Mouse (Mus musculus): ENCODE measurements around the gene Fbxl14. TPM values are rescaled to one million over a fixed set of nuclear protein-coding genes. Genes with fewer than 3 reads are reported as not detected.
"Not testable (repeated sequence)": the region's sequence is repeated elsewhere in the genome, so short reads cannot be mapped to it uniquely, and the experiment has no call there.

Fbxl14 gene
- polyA plus RNA-seq, 1 experiment = 37.9 TPM

GRCm38 (mm10) chr6:119480706-119481331, 1.4 kb downstream of the Fbxl14 start:
- Histone ChIP-seq H3K9me3 (replicated peaks; ENCODE audit: control insufficient read depth, insufficient read depth, low read length, poor library complexity, severe bottlenecking) (no peaks in the 10 kb centered on the region), H3K9ac (ENCODE audit: low read depth, poor library complexity, severe bottlenecking) (peak overlapping the region; percentile 73), H3K36me3 (ENCODE audit: control insufficient read depth, insufficient read depth, low read length, poor library complexity, severe bottlenecking) (no peaks in the 10 kb centered on the region), H3K4me1 (ENCODE audit: control insufficient read depth, insufficient read depth, low read length) (no peaks in the 10 kb centered on the region), H3K4me3 (ENCODE audit: low read depth, low read length) (peak overlapping the region; percentile 82), H3K27me3 (ENCODE audit: control insufficient read depth, insufficient read depth, low read length, poor library complexity, severe bottlenecking) (no peaks in the 10 kb centered on the region), H3K27ac (ENCODE audit: insufficient read depth, low read length) (no peak overlapping the region)
- TF ChIP-seq POLR2A (IDR thresholded peaks at IDR 0.05; ENCODE audit: insufficient read depth, low read length) = no peak
- no peak for TF ChIP-seq EP300 (IDR thresholded peaks at IDR 0.05; ENCODE audit: insufficient read depth, low read depth, low read length)
- no peak for TF ChIP-seq CTCF (IDR thresholded peaks at IDR 0.05; ENCODE audit: low read depth, low read length)

DNA sequence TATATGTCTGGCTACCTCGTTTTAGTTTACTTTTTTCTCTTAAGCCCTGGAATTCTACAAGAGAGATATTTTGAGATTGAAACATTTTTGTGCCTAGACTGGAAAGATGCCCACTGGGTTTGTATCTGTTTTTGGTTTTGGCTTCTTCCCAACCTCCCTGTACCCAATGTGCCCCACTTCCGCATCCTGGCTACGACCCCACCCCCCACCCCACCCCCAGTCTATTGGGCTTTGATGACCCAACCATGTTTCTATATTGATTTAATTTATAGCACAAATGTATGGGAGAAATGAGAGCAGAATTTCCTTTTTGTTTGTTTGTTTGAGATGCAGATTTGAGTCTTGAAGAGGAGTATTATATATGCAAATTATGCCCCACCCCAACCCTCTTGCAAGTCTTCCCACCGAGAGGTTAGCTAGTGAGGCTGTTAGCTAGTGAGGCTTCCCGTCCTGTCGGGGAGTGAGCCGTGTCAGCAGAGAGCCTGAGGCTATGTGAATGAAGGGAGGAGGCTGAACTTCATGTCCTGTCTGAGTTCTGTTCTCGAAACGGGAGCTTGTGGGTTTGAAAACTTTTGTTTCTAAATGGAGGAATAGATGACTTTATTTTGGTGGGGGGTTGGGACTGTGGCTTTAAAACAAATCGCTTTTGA, 2.4 kb downstream of the Fbxl14 start:
- H3K9me3 ChIP-seq (replicated peaks; ENCODE audit: control insufficient read depth, insufficient read depth, low read length, poor library complexity, severe bottlenecking); H3K4me1 ChIP-seq (ENCODE audit: control insufficient read depth, insufficient read depth, low read length); H3K27ac ChIP-seq (ENCODE audit: insufficient read depth, low read length); H3K27me3 ChIP-seq (ENCODE audit: control insufficient read depth, insufficient read depth, low read length, poor library complexity, severe bottlenecking); H3K9ac ChIP-seq (ENCODE audit: low read depth, poor library complexity, severe bottlenecking); H3K36me3 ChIP-seq (ENCODE audit: control insufficient read depth, insufficient read depth, low read length, poor library complexity, severe bottlenecking): not testable (repeated sequence)
- H3K4me3 ChIP-seq (ENCODE audit: low read depth, low read length) = peak overlapping the region; percentile 6; the same call in 1 of the 2 replicates

DNA sequence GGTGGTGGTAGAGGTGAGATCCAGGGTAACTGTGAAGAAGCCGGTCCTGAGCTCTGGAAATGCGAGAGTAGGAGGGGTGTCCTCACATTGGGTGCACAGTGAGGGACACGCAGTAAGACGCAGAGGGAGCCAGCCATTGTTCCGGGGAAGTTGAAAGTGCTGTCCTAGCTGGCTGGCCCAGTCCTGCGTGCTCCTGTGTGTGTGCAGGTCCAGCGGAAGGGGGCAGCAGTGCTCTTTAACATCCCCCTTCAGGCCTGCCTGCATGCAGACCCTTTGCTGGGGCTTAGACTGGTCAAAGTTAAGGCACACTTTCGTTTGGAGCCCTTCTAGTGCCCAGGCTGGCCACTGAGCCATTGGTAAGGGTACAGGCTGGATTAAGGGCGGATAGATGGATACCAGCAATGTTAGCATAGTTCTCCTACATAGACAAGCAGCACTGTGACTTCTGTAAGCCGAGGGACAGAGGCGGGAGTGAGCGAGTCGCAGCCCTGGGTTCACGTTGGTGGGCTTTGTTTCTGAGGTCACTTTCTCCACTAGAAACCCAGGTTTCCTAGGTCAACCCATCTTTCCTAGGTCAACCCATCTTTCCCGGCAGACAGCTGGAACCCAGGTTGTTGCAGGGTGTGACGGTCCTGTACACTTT, 3.6 kb downstream of the Fbxl14 start:
- H3K27ac ChIP-seq (ENCODE audit: insufficient read depth, low read length) = no peak overlapping the region
- H3K4me1 ChIP-seq (ENCODE audit: control insufficient read depth, insufficient read depth, low read length) = no peaks in the 10 kb centered on the region

GRCm38 (mm10) chr6:119485486-119485885, 6.0 kb downstream of the Fbxl14 start:
- no peak overlapping the region for H3K27ac ChIP-seq (ENCODE audit: insufficient read depth, low read length)
- TF ChIP-seq EP300 (IDR thresholded peaks at IDR 0.05; ENCODE audit: insufficient read depth, low read depth, low read length) = no peak
- no peak for TF ChIP-seq CTCF (IDR thresholded peaks at IDR 0.05; ENCODE audit: low read depth, low read length)
- no peak for TF ChIP-seq POLR2A (IDR thresholded peaks at IDR 0.05; ENCODE audit: insufficient read depth, low read length)
- H3K36me3 ChIP-seq (ENCODE audit: control insufficient read depth, insufficient read depth, low read length, poor library complexity, severe bottlenecking) = no peaks in the 10 kb centered on the region
- H3K4me3 ChIP-seq (ENCODE audit: low read depth, low read length) = no peak overlapping the region
- H3K9ac ChIP-seq (ENCODE audit: low read depth, poor library complexity, severe bottlenecking) = no peak overlapping the region
- H3K9me3 ChIP-seq (replicated peaks; ENCODE audit: control insufficient read depth, insufficient read depth, low read length, poor library complexity, severe bottlenecking) = no peaks in the 10 kb centered on the region
- no peaks in the 10 kb centered on the region for H3K4me1 ChIP-seq (ENCODE audit: control insufficient read depth, insufficient read depth, low read length)
- H3K27me3 ChIP-seq (ENCODE audit: control insufficient read depth, insufficient read depth, low read length, poor library complexity, severe bottlenecking) = no peaks in the 10 kb centered on the region

More for the DNA sequence above, 3.6 kb downstream of the Fbxl14 start:
- no peaks in the 10 kb centered on the region for H3K36me3 ChIP-seq (ENCODE audit: control insufficient read depth, insufficient read depth, low read length, poor library complexity, severe bottlenecking)
- no peaks in the 10 kb centered on the region for H3K9me3 ChIP-seq (replicated peaks; ENCODE audit: control insufficient read depth, insufficient read depth, low read length, poor library complexity, severe bottlenecking)
- no peak overlapping the region for H3K9ac ChIP-seq (ENCODE audit: low read depth, poor library complexity, severe bottlenecking)
- no peaks in the 10 kb centered on the region for H3K27me3 ChIP-seq (ENCODE audit: control insufficient read depth, insufficient read depth, low read length, poor library complexity, severe bottlenecking)
- TF ChIP-seq EP300 (IDR thresholded peaks at IDR 0.05; ENCODE audit: insufficient read depth, low read depth, low read length) (no peak), CTCF (IDR thresholded peaks at IDR 0.05; ENCODE audit: low read depth, low read length) (peak; percentile 63), POLR2A (IDR thresholded peaks at IDR 0.05; ENCODE audit: insufficient read depth, low read length) (no peak)
- H3K4me3 ChIP-seq (ENCODE audit: low read depth, low read length) = no peak overlapping the region

DNA sequence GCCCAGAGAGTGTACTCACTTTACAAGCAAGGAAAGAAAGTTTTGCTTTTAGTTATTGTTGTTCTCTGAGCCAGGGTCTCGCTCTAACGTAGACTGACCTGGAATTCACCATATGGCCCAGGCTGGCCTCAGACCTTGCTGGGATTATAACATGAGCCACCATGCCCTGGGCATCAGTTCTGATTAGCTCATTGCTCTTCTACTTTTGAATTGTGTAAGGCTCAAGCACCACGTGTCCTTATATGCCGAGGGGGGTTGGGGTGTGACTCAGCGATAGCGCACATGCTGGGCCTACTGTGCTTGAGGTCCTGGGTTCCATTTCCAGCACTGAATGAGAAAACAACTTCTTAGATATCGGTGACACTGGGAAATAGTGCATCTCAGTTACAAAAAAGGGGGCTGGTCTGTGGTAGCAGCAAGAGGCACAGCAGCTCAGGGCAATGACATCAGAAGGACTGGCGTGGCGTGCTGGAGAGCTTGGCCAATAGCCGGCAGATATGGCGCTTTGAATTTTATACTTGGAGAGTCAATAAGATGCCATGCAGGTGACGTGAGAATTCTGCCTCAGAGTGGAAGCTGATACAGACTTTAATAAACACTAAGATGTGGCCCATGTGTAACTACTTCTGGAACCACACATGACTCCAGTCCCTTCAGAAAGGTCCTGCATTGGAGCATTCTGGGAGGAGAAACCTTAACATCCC, 7.1 kb downstream of the Fbxl14 start:
- H3K27ac ChIP-seq (ENCODE audit: insufficient read depth, low read length) = no peak overlapping the region
- TF ChIP-seq POLR2A (IDR thresholded peaks at IDR 0.05; ENCODE audit: insufficient read depth, low read length) = no peak
- TF ChIP-seq CTCF (IDR thresholded peaks at IDR 0.05; ENCODE audit: low read depth, low read length) = no peak
- no peak for TF ChIP-seq EP300 (IDR thresholded peaks at IDR 0.05; ENCODE audit: insufficient read depth, low read depth, low read length)
- no peaks in the 10 kb centered on the region for H3K36me3 ChIP-seq (ENCODE audit: control insufficient read depth, insufficient read depth, low read length, poor library complexity, severe bottlenecking)
- no peaks in the 10 kb centered on the region for H3K9me3 ChIP-seq (replicated peaks; ENCODE audit: control insufficient read depth, insufficient read depth, low read length, poor library complexity, severe bottlenecking)
- no peak overlapping the region for H3K4me3 ChIP-seq (ENCODE audit: low read depth, low read length)
- no peaks in the 10 kb centered on the region for H3K4me1 ChIP-seq (ENCODE audit: control insufficient read depth, insufficient read depth, low read length)
- H3K27me3 ChIP-seq (ENCODE audit: control insufficient read depth, insufficient read depth, low read length, poor library complexity, severe bottlenecking) = no peaks in the 10 kb centered on the region
- H3K9ac ChIP-seq (ENCODE audit: low read depth, poor library complexity, severe bottlenecking) = no peak overlapping the region

- Histone ChIP-seq H3K27ac (ENCODE audit: insufficient read depth, low read length) (no peak overlapping the region), H3K4me1 (ENCODE audit: control insufficient read depth, insufficient read depth, low read length) (no peaks in the 10 kb centered on the region), H3K9ac (ENCODE audit: low read depth, poor library complexity, severe bottlenecking) (no peak overlapping the region), H3K9me3 (replicated peaks; ENCODE audit: control insufficient read depth, insufficient read depth, low read length, poor library complexity, severe bottlenecking) (no peaks in the 10 kb centered on the region), H3K36me3 (ENCODE audit: control insufficient read depth, insufficient read depth, low read length, poor library complexity, severe bottlenecking) (no peaks in the 10 kb centered on the region), H3K27me3 (ENCODE audit: control insufficient read depth, insufficient read depth, low read length, poor library complexity, severe bottlenecking) (no peaks in the 10 kb centered on the region), H3K4me3 (ENCODE audit: low read depth, low read length) (no peak overlapping the region)
- TF ChIP-seq EP300 (IDR thresholded peaks at IDR 0.05; ENCODE audit: insufficient read depth, low read depth, low read length) = no peak
These were observed 7.6 kb downstream of the Fbxl14 start for GRCm38 (mm10) chr6:119487085-119487458.
